Mouse (Mus musculus) testis, postnatal 14 days (tissue): ENCODE measurements at regions not wholly inside any gene's neighbourhood (a gene's known extent, or its start where the extent isn't known, plus 50 kb on each side); places are given as distances from the start of the nearest gene placed in this dataset.
A peak's percentile ranks its signal among the peaks of the same experiment; 100 is the strongest.

ENCODE experiments used
- DNase-seq: peaks from one replicate; pipeline ENCODE4 v3.0.0; 2021; ENCODE audit warnings: low spot score

- DNase-seq, result no peak
Observed at GRCm38 (mm10) chr2:79548039-79548600, 87.0 kb upstream of the Itprid2 start.

GRCm38 (mm10) chr2:79549781-79550180, 85.4 kb upstream of the Itprid2 start:
- DNase-seq, result no peak

GRCm38 (mm10) chr2:79550432-79550831, 84.7 kb upstream of the Itprid2 start:
- DNase-seq, result no peak

GRCm38 (mm10) chr2:79552481-79552880, 82.7 kb upstream of the Itprid2 start:
- no peak for DNase-seq

GRCm38 (mm10) chr2:79555395-79555794, 79.8 kb upstream of the Itprid2 start:
- DNase-seq, result no peak

- no peak for DNase-seq
Observed at GRCm38 (mm10) chr2:79557361-79557760, 77.8 kb upstream of the Itprid2 start.

- DNase-seq, result peak; percentile 6
Observed at GRCm38 (mm10) chr2:79566280-79566933, 68.7 kb upstream of the Itprid2 start.

GRCm38 (mm10) chr2:79567413-79567934, 67.7 kb upstream of the Itprid2 start:
- DNase-seq, result no peak

- no peak for DNase-seq
Observed at GRCm38 (mm10) chr2:79569663-79570062, 65.5 kb upstream of the Itprid2 start.

- DNase-seq, result no peak
Observed at GRCm38 (mm10) chr2:79571910-79572309, 63.2 kb upstream of the Itprid2 start.

GRCm38 (mm10) chr2:79575074-79575473, 60.1 kb upstream of the Itprid2 start:
- no peak for DNase-seq

GRCm38 (mm10) chr2:79585022-79585774, 50.0 kb upstream of the Itprid2 start:
- no peak for DNase-seq
